Comparison of ENCODE assay signal across 11 mouse cellular contexts in the genomic region with DNA sequence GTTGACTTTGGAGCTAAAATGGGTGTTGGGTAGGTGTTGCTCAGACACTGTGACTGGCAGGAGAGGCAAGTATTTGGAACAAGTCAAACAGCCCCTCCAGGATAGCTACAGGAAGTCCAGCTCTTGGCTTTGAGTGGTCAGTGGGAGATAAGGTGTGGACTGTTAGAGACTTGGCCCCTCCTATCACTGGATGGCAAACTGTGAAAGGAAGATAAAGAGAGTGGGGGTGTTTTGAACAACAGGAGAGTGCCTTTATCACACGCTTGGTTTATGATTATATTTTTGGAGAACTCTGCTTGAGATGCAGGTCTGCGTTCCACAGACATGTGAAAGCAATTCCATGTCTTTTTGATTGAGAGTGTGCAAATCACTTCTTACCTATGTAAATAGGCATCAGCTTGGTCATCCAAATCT.
DNase-seq lines count a peak whose midpoint lies in the region; ATAC-seq and TF ChIP-seq lines count a peak whose summit lies in the region.
"Had no signal": no experiment of that assay in that cellular context is flagged by ENCODE, and none has a peak within 500 bp of the region (broad histone marks: within the 10 kb centered on the region; RNA-seq: fewer than 3 reads in every experiment).

No protein-coding gene starts in this region.

- TF ChIP-seq CTCF in intestine, postnatal 0 days (IDR thresholded peaks at IDR 0.05; ENCODE audit: low read depth), result no peak

- 0 out of 2 replicates have a peak overlapping the region, but pooled peaks have one; percentile 22 for H3K4me2 ChIP-seq in intestine, embryonic 15.5 days (replicated peaks)
- no peak overlapping the region for H3K4me2 ChIP-seq in intestine, postnatal 0 days (replicated peaks; ENCODE audit: low read depth)
- H3K4me2 ChIP-seq in liver, embryonic 12.5 days, result peak overlapping the region; percentile 61
- H3K4me2 ChIP-seq in kidney, embryonic 16.5 days (replicated peaks; ENCODE audit: low read depth, low read length), result no peak overlapping the region
- H3K4me2 ChIP-seq: hindbrain, embryonic 13.5 days; limb, embryonic 13.5 days had no signal

- 66% methylated on average over 2 of the region's 2 CpGs for WGBS in intestine, embryonic 15.5 days
- WGBS in intestine, postnatal 0 days, result 48% methylated on average over 2 of the region's 2 CpGs
- WGBS in liver, embryonic 12.5 days (ENCODE audit: insufficient replicate concordance), result 9% methylated on average over 2 of the region's 2 CpGs
- WGBS in kidney, embryonic 16.5 days, result 80% methylated on average over 2 of the region's 2 CpGs

- no peak overlapping the region for H3K9ac ChIP-seq in intestine, embryonic 15.5 days
- H3K9ac ChIP-seq in intestine, postnatal 0 days (ENCODE audit: low read depth, low read length), result no peak overlapping the region
- peak overlapping the region; percentile 42 for H3K9ac ChIP-seq in liver, embryonic 12.5 days
- no peak overlapping the region for H3K9ac ChIP-seq in kidney, embryonic 16.5 days (replicated peaks; ENCODE audit: low read length)
- H3K9ac ChIP-seq: hindbrain, embryonic 13.5 days; limb, embryonic 13.5 days had no signal

- peak overlapping the region; percentile 86 for H3K27ac ChIP-seq in intestine, embryonic 15.5 days
- no peak overlapping the region for H3K27ac ChIP-seq in intestine, postnatal 0 days (ENCODE audit: low read depth, low read length)
- H3K27ac ChIP-seq in liver, embryonic 12.5 days, result peak overlapping the region; percentile 88
- no peak overlapping the region for H3K27ac ChIP-seq in kidney, embryonic 16.5 days (ENCODE audit: low read length)
- H3K27ac ChIP-seq: hindbrain, embryonic 13.5 days; limb, embryonic 13.5 days had no signal

- H3K36me3 ChIP-seq in intestine, embryonic 15.5 days, result no peaks in the 10 kb centered on the region
- no peaks in the 10 kb centered on the region for H3K36me3 ChIP-seq in intestine, postnatal 0 days (ENCODE audit: control insufficient read depth, insufficient read depth)
- no peaks in the 10 kb centered on the region for H3K36me3 ChIP-seq in liver, embryonic 12.5 days
- H3K36me3 ChIP-seq in kidney, embryonic 16.5 days (ENCODE audit: insufficient read depth, low read length), result no peaks in the 10 kb centered on the region
- H3K36me3 ChIP-seq: hindbrain, embryonic 13.5 days; limb, embryonic 13.5 days had no signal

- DNase-seq in cerebellum, adult 11-12 months, result no peak
- no peak for DNase-seq in yolk sac, embryonic 10.5 days (ENCODE audit: low spot score)

- peaks cover 50% of the 10 kb centered on the region for H3K4me1 ChIP-seq in intestine, embryonic 15.5 days (replicated peaks)
- H3K4me1 ChIP-seq in intestine, postnatal 0 days (replicated peaks; ENCODE audit: control insufficient read depth, insufficient read depth, low read length), result peaks cover 31% of the 10 kb centered on the region
- H3K4me1 ChIP-seq in liver, embryonic 12.5 days, result peaks cover 100% of the 10 kb centered on the region
- H3K4me1 ChIP-seq in kidney, embryonic 16.5 days (ENCODE audit: insufficient read depth, low read length), result peaks cover 49% of the 10 kb centered on the region

- H3K4me3 ChIP-seq in intestine, embryonic 15.5 days (replicated peaks), result no peak overlapping the region
- no peak overlapping the region for H3K4me3 ChIP-seq in intestine, postnatal 0 days (ENCODE audit: low read depth, low read length)
- no peak overlapping the region for H3K4me3 ChIP-seq in liver, embryonic 12.5 days
- no peak overlapping the region for H3K4me3 ChIP-seq in kidney, embryonic 16.5 days (ENCODE audit: low read length)
- H3K4me3 ChIP-seq: hindbrain, embryonic 13.5 days; limb, embryonic 13.5 days had no signal

- no peaks in the 10 kb centered on the region for H3K27me3 ChIP-seq in intestine, embryonic 15.5 days (replicated peaks)
- no peaks in the 10 kb centered on the region for H3K27me3 ChIP-seq in intestine, postnatal 0 days (replicated peaks; ENCODE audit: control insufficient read depth, insufficient read depth, low read length)
- no peaks in the 10 kb centered on the region for H3K27me3 ChIP-seq in liver, embryonic 12.5 days (replicated peaks)
- no peaks in the 10 kb centered on the region for H3K27me3 ChIP-seq in kidney, embryonic 16.5 days (ENCODE audit: insufficient read depth, low read length)
- H3K27me3 ChIP-seq: hindbrain, embryonic 13.5 days; limb, embryonic 13.5 days had no signal

- no peaks in the 10 kb centered on the region for H3K9me3 ChIP-seq in intestine, embryonic 15.5 days
- no peaks in the 10 kb centered on the region for H3K9me3 ChIP-seq in intestine, postnatal 0 days (ENCODE audit: control insufficient read depth)
- H3K9me3 ChIP-seq in liver, embryonic 12.5 days (replicated peaks), result no peaks in the 10 kb centered on the region
- H3K9me3 ChIP-seq in kidney, embryonic 16.5 days (ENCODE audit: low read length), result no peaks in the 10 kb centered on the region
- H3K9me3 ChIP-seq: hindbrain, embryonic 13.5 days; limb, embryonic 13.5 days had no signal

- ATAC-seq in intestine, embryonic 15.5 days, result 0 out of 2 replicates have a peak, but pooled peaks have one; percentile 23
- ATAC-seq in intestine, postnatal 0 days, result no peak
- peak; percentile 39 for ATAC-seq in common myeloid progenitor, adult 5-6 weeks (replicated peaks; ENCODE audit: low read depth, poor library complexity, severe bottlenecking)
- ATAC-seq in liver, embryonic 12.5 days, result peak; percentile 84
- peak; percentile 64 for ATAC-seq in megakaryocyte-erythroid progenitor cell, adult 5-6 weeks (replicated peaks; ENCODE audit: low FRiP score, low TSS enrichment, poor library complexity, severe bottlenecking)
- no peak for ATAC-seq in kidney, embryonic 16.5 days (ENCODE audit: low FRiP score, low TSS enrichment)
- ATAC-seq: activated CD4-positive, CD25-positive, alpha-beta regulatory T cell, adult 4 months had no signal

Comparison
In these comparisons a context has a peak if more than half of its experiments do, and no peak if none do; other contexts are left out.
1. ATAC-seq: peak in intestine, embryonic 15.5 days (single experiment), common myeloid progenitor, adult 5-6 weeks (single experiment), liver, embryonic 12.5 days (single experiment) and megakaryocyte-erythroid progenitor cell, adult 5-6 weeks (single experiment); none in intestine, postnatal 0 days (single experiment) and kidney, embryonic 16.5 days (single experiment).
2. H3K27ac ChIP-seq: peak in intestine, embryonic 15.5 days (single experiment) and liver, embryonic 12.5 days (single experiment); none in intestine, postnatal 0 days (single experiment) and kidney, embryonic 16.5 days (single experiment).
3. H3K4me2 ChIP-seq: peak in intestine, embryonic 15.5 days (single experiment) and liver, embryonic 12.5 days (single experiment); none in intestine, postnatal 0 days (single experiment) and kidney, embryonic 16.5 days (single experiment).